Mouse (Mus musculus): ENCODE results near the gene Spata25. TPM values are rescaled to one million over a fixed set of nuclear protein-coding genes. Genes with fewer than 3 reads are reported as not detected.
A peak's percentile ranks its signal among the peaks of the same experiment; 100 is the strongest.
"Not testable (repeated sequence)": the region's sequence is repeated elsewhere in the genome, so short reads cannot be mapped to it uniquely, and the experiment has no call there.

Gene Spata25
- total RNA-seq, 4 experiments from 2014 or later: 0.66 to 1.2 (median 0.80) TPM; not detected in 1

GRCm38 (mm10) chr2:164855572-164855971, 27.2 kb upstream of the Spata25 start:
- DNase-seq (ENCODE audit: low spot score): not testable (repeated sequence)

GRCm38 (mm10) chr2:164850061-164850460, 21.7 kb upstream of the Spata25 start:
- no peak for DNase-seq (ENCODE audit: low spot score)

- DNase-seq (ENCODE audit: low spot score): no peak
Measured at GRCm38 (mm10) chr2:164845782-164846181, 17.4 kb upstream of the Spata25 start.

GRCm38 (mm10) chr2:164835164-164835563, 6.8 kb upstream of the Spata25 start:
- DNase-seq (ENCODE audit: low spot score): no peak

GRCm38 (mm10) chr2:164834531-164834930, 6.2 kb upstream of the Spata25 start:
- DNase-seq (ENCODE audit: low spot score): no peak

GRCm38 (mm10) chr2:164833314-164833959, 5.1 kb upstream of the Spata25 start, which contains the start of gene Neurl2:
TSS of gene Neurl2 (minus strand) at chr2:164833456.
- peak; percentile 90 for DNase-seq (ENCODE audit: low spot score)

- peak; percentile 81 for DNase-seq (ENCODE audit: low spot score)
Measured at GRCm38 (mm10) chr2:164832748-164833301, 4.5 kb upstream of the Spata25 start, which contains the start of gene Ctsa. TSS of gene Ctsa (plus strand) at chr2:164832873.

- no peak for DNase-seq (ENCODE audit: low spot score)
Measured at GRCm38 (mm10) chr2:164832032-164832747, 3.9 kb upstream of the Spata25 start.

GRCm38 (mm10) chr2:164831029-164831428, 2.7 kb upstream of the Spata25 start:
- no peak for DNase-seq (ENCODE audit: low spot score)

GRCm38 (mm10) chr2:164829090-164829489, 753 bp upstream of the Spata25 start:
- no peak for DNase-seq (ENCODE audit: low spot score)

GRCm38 (mm10) chr2:164827146-164827850, 1.0 kb downstream of the Spata25 start:
- no peak for DNase-seq (ENCODE audit: low spot score)

- no peak for DNase-seq (ENCODE audit: low spot score)
Measured at GRCm38 (mm10) chr2:164825521-164825920, 2.8 kb downstream of the Spata25 start.

GRCm38 (mm10) chr2:164823969-164824368, 4.4 kb downstream of the Spata25 start:
- DNase-seq (ENCODE audit: low spot score): no peak

- no peak for DNase-seq (ENCODE audit: low spot score)
Measured at GRCm38 (mm10) chr2:164823181-164823585, 5.2 kb downstream of the Spata25 start.

- DNase-seq (ENCODE audit: low spot score): peak; percentile 100
Measured at GRCm38 (mm10) chr2:164822636-164823165, 5.6 kb downstream of the Spata25 start, which contains the start of gene Zswim1. TSS of gene Zswim1 (plus strand) at chr2:164822686.

- DNase-seq (ENCODE audit: low spot score): no peak
Measured at GRCm38 (mm10) chr2:164821060-164821459, 7.3 kb downstream of the Spata25 start.

- no peak for DNase-seq (ENCODE audit: low spot score)
Measured at GRCm38 (mm10) chr2:164817703-164818102, 10.6 kb downstream of the Spata25 start.

GRCm38 (mm10) chr2:164817206-164817605, 11.1 kb downstream of the Spata25 start:
- DNase-seq (ENCODE audit: low spot score): no peak

- no peak for DNase-seq (ENCODE audit: low spot score)
Measured at GRCm38 (mm10) chr2:164815821-164816220, 12.5 kb downstream of the Spata25 start.

- DNase-seq (ENCODE audit: low spot score): no peak
Measured at GRCm38 (mm10) chr2:164815348-164815747, 13.0 kb downstream of the Spata25 start.

GRCm38 (mm10) chr2:164813557-164813956, 14.8 kb downstream of the Spata25 start:
- DNase-seq (ENCODE audit: low spot score): no peak

- no peak for DNase-seq (ENCODE audit: low spot score)
Measured at GRCm38 (mm10) chr2:164806614-164807013, 21.7 kb downstream of the Spata25 start.
